Mouse (Mus musculus) gastrocnemius, adult 8-10 months (tissue): ENCODE results near the gene Mindy3. TPM values are rescaled to one million over a fixed set of nuclear protein-coding genes. Genes with fewer than 3 reads are reported as not detected.
A peak's percentile ranks its signal among the peaks of the same experiment; 100 is the strongest.

Experiments
- DNase-seq, 2 experiments: peaks; one replicate each; pipeline ENCODE4 v3.0.0; 2022; ENCODE audit warnings: low spot score in 2 of 2
- total RNA-seq, 4 experiments: library from RNA; stranded (reverse); gene quantifications; 2 replicates each; pipeline ENCODE4 v1.2.4; 2022

Gene Mindy3
- total RNA-seq, 4 experiments from 2014 or later = 7.8 to 12.2 (median 8.3) TPM

- no peak for DNase-seq
These were observed 114.1 kb downstream of the Mindy3 start for GRCm38 (mm10) chr2:12305064-12305650.

GRCm38 (mm10) chr2:12301431-12302170, 117.7 kb downstream of the Mindy3 start, which contains the start of gene Itga8:
Itga8 (minus strand) TSS chr2:12301922.
- peak; percentile 44 to 49 for DNase-seq

GRCm38 (mm10) chr2:12300449-12301228, 118.6 kb downstream of the Mindy3 start:
- DNase-seq = no peak

- DNase-seq = no peak
These were observed 122.0 kb downstream of the Mindy3 start for GRCm38 (mm10) chr2:12297287-12297686.

Other genes starting within 250 kb of the Mindy3 start
- 1 to 10 TPM in 3 of 4 experiments, under 1 TPM in 1; 0.63 to 2.1 (median 1.4) TPM for gene Itga8, start 117.5 kb downstream of the Mindy3 start, total RNA-seq